In the genomic region with DNA sequence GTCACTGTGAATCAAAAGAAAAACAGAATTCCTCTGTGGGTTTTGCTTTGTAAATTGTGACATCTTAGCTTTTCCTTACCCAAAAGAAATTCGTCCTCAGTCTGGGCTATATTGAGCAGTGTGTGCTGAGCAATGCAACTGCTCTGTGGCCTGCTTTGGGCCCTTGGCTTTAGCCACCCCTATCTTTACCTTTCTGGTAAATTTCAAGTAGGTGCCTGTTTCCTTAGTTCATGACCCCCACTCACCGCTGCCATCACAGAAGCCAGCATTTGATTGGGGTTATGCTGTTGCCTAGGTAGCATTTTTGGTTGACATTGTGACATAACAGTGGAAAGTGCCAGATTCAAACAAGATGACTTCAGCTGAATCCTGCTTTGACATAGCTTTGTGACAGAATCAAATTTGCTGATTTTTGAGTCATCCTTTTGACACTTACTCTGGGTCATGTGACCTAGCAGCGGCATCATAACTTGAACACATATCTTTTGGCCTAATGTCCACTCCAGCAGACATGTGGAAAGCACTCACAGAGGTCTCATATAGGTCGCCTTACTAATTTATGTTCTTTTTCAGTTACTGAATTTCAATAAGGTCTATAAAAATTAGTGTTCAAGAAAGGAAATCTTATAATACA, we compare ENCODE assay signal across 14 mouse cellular contexts.
DNase-seq lines count a peak whose midpoint lies in the region; ATAC-seq lines count a peak whose summit lies in the region.
"Had no signal": no experiment of that assay in that cellular context is flagged by ENCODE, and none has a peak within 500 bp of the region (broad histone marks: within the 10 kb centered on the region; RNA-seq: fewer than 3 reads in every experiment).

No protein-coding gene starts in this region.

- H3K27ac ChIP-seq in heart, embryonic 14.5 days (replicated peaks in 1 of 2; ENCODE audit: control insufficient read depth in 1 of 2, insufficient read depth in 1 of 2, low read depth in 2 of 2, low read length in 2 of 2) = peak overlapping the region; percentile 34 to 85
- H3K27ac ChIP-seq in liver, embryonic 13.5 days = no peak overlapping the region
- H3K27ac ChIP-seq in forebrain, embryonic 12.5 days = peak overlapping the region; percentile 53
- peak overlapping the region; percentile 71 for H3K27ac ChIP-seq in midbrain, embryonic 13.5 days

- H3K4me2 ChIP-seq in heart, embryonic 14.5 days (ENCODE audit: low read length) = 0 out of 2 replicates have a peak overlapping the region, but pooled peaks have one; percentile 26
- H3K4me2 ChIP-seq in liver, embryonic 13.5 days = no peak overlapping the region
- H3K4me2 ChIP-seq in forebrain, embryonic 12.5 days = no peak overlapping the region
- no peak overlapping the region for H3K4me2 ChIP-seq in midbrain, embryonic 13.5 days (replicated peaks)

- H3K9ac ChIP-seq in heart, embryonic 14.5 days (ENCODE audit: low read length) = no peak overlapping the region
- 0 out of 2 replicates have a peak overlapping the region, but pooled peaks have one; percentile 17 for H3K9ac ChIP-seq in liver, embryonic 13.5 days
- H3K9ac ChIP-seq in forebrain, embryonic 12.5 days = no peak overlapping the region
- no peak overlapping the region for H3K9ac ChIP-seq in midbrain, embryonic 13.5 days (replicated peaks)

- H3K36me3 ChIP-seq in heart, embryonic 14.5 days (ENCODE audit: control insufficient read depth, insufficient read depth, low read length) = peaks cover 18% of the 10 kb centered on the region
- H3K36me3 ChIP-seq in liver, embryonic 13.5 days = peaks cover 6% of the 10 kb centered on the region; the same call in 1 of the 2 replicates
- H3K36me3 ChIP-seq in forebrain, embryonic 12.5 days (replicated peaks) = peaks cover 37% of the 10 kb centered on the region
- peaks cover 23% of the 10 kb centered on the region for H3K36me3 ChIP-seq in midbrain, embryonic 13.5 days

- H3K9me3 ChIP-seq in heart, embryonic 14.5 days (ENCODE audit: control insufficient read depth, low read length) = no peaks in the 10 kb centered on the region
- H3K9me3 ChIP-seq in liver, embryonic 13.5 days (replicated peaks) = no peaks in the 10 kb centered on the region
- H3K9me3 ChIP-seq in forebrain, embryonic 12.5 days = no peaks in the 10 kb centered on the region
- no peaks in the 10 kb centered on the region for H3K9me3 ChIP-seq in midbrain, embryonic 13.5 days

- no peak for DNase-seq in heart, adult 9 months (ENCODE audit: low spot score in 2 of 2)
- no peak for DNase-seq in liver, embryonic 13.5 days
- no peak for DNase-seq in liver
- DNase-seq in frontal cortex, postnatal 36 days (ENCODE audit: low spot score in 2 of 2) = no peak
- DNase-seq in cerebellum, postnatal 10 days = no peak
- DNase-seq: adrenal gland, postnatal 14 days; gastrocnemius, postnatal 36 days; kidney, adult 8-10 months had no signal

- no peaks in the 10 kb centered on the region for H3K27me3 ChIP-seq in heart, embryonic 14.5 days (ENCODE audit: control insufficient read depth, insufficient read depth, low read length)
- H3K27me3 ChIP-seq in liver, embryonic 13.5 days = no peaks in the 10 kb centered on the region
- H3K27me3 ChIP-seq in forebrain, embryonic 12.5 days = no peaks in the 10 kb centered on the region
- H3K27me3 ChIP-seq in midbrain, embryonic 13.5 days = peaks cover 9% of the 10 kb centered on the region; the same call in 1 of the 2 replicates
- H3K27me3 ChIP-seq: Patski had no signal

- H3K4me3 ChIP-seq in heart, embryonic 14.5 days (ENCODE audit: control insufficient read depth in 1 of 2, insufficient read depth in 1 of 2, low read depth in 1 of 2, low read length in 2 of 2) = no peak overlapping the region
- H3K4me3 ChIP-seq in liver, embryonic 13.5 days (replicated peaks) = no peak overlapping the region
- no peak overlapping the region for H3K4me3 ChIP-seq in forebrain, embryonic 12.5 days (replicated peaks)
- no peak overlapping the region for H3K4me3 ChIP-seq in midbrain, embryonic 13.5 days (replicated peaks)

- WGBS in heart, embryonic 14.5 days = 66% methylated on average over 4 of the region's 4 CpGs
- WGBS in liver, embryonic 13.5 days (ENCODE audit: insufficient replicate concordance) = 75% methylated on average over 4 of the region's 4 CpGs
- WGBS in forebrain, embryonic 12.5 days = 68% methylated on average over 4 of the region's 4 CpGs
- WGBS in midbrain, embryonic 13.5 days = 54% methylated on average over 4 of the region's 4 CpGs

- no peak for ATAC-seq in heart, embryonic 14.5 days (ENCODE audit: insufficient number of reproducible peaks, insufficient read depth, low FRiP score, low read depth)
- no peak for ATAC-seq in liver, embryonic 13.5 days (ENCODE audit: low read depth)
- no peak for ATAC-seq in forebrain, embryonic 12.5 days (ENCODE audit: low FRiP score)
- peak; percentile 56; the same call in 1 of the 2 replicates for ATAC-seq in midbrain, embryonic 13.5 days
- ATAC-seq: CD4-positive, CD25-positive, alpha-beta regulatory T cell, adult 4 months; lung, postnatal 0 days; Patski had no signal

- H3K4me1 ChIP-seq in heart, embryonic 14.5 days (ENCODE audit: control insufficient read depth in 2 of 2, insufficient read depth in 2 of 2, low read length in 2 of 2) = peaks cover 19 to 41% of the 10 kb centered on the region in 2 experiments
- peaks cover 57% of the 10 kb centered on the region for H3K4me1 ChIP-seq in liver, embryonic 13.5 days (replicated peaks)
- peaks cover 19% of the 10 kb centered on the region for H3K4me1 ChIP-seq in forebrain, embryonic 12.5 days
- H3K4me1 ChIP-seq in midbrain, embryonic 13.5 days (replicated peaks) = peaks cover 22% of the 10 kb centered on the region
